Mouse (Mus musculus) liver, embryonic 11.5 days (tissue): ENCODE measurements around the gene Snx19. TPM values are rescaled to one million over a fixed set of nuclear protein-coding genes. Genes with fewer than 3 reads are reported as not detected.

Experiments used
- ATAC-seq: fragments of 200-750 bp; cut with Nextera tagmentation; replicated peaks from 2 replicates; pipeline ENCODE4 v1.8.0; 2017; ENCODE audit warnings: moderate number of reproducible peaks, mild to moderate bottlenecking, moderate TSS enrichment, moderate library complexity; ENCODE audit not compliant: low FRiP score
- DNase-seq: peaks from one replicate; pipeline ENCODE4 v3.0.0-alpha.2; 2017; ENCODE audit warnings: low spot score
- H3K27ac ChIP-seq: fragments of 300-500 bp; sonication (generic); 2 replicates; pipeline ENCODE4 v1.5.1; 2014; ENCODE audit warnings: mild to moderate bottlenecking, low read depth, low read length, control low read depth
- H3K27me3 ChIP-seq: fragments of 300-500 bp; sonication (generic); replicated peaks from 2 replicates; pipeline ENCODE4 v1.6.1; 2014; ENCODE audit warnings: low read length, mixed read lengths; ENCODE audit not compliant: control insufficient read depth, insufficient read depth
- H3K36me3 ChIP-seq: fragments of 300-500 bp; sonication (generic); 2 replicates; pipeline ENCODE4 v1.6.1; 2014; ENCODE audit warnings: mild to moderate bottlenecking, low read length, moderate library complexity, mixed read lengths; ENCODE audit not compliant: control insufficient read depth, insufficient read depth
- H3K4me1 ChIP-seq: fragments of 300-500 bp; sonication (generic); replicated peaks from 2 replicates; pipeline ENCODE4 v1.6.1; 2014; ENCODE audit warnings: low read length, mixed read lengths; ENCODE audit not compliant: control insufficient read depth, insufficient read depth
- H3K4me2 ChIP-seq: fragments of 300-500 bp; sonication (generic); 2 replicates; pipeline ENCODE4 v1.6.1; 2014; ENCODE audit warnings: mild to moderate bottlenecking, control low read depth, moderate library complexity
- H3K4me3 ChIP-seq: fragments of 300-500 bp; sonication (generic); 2 replicates; pipeline ENCODE4 v1.5.1; 2014; ENCODE audit warnings: low read depth, low read length, control low read depth
- H3K9ac ChIP-seq: fragments of 300-500 bp; sonication (generic); 2 replicates; pipeline ENCODE4 v1.6.1; 2014; ENCODE audit warnings: low read depth, low read length, control low read depth
- H3K9me3 ChIP-seq: fragments of 300-500 bp; sonication (generic); 2 replicates; pipeline ENCODE4 v1.6.1; 2016; ENCODE audit warnings: low read length, inconsistent platforms, mixed read lengths; ENCODE audit not compliant: control insufficient read depth
- WGBS: fragments of 180-500 bp; shearing (Covaris S2); extraction: QIAGEN DNeasy Blood & Tissue Kit; methylation state at CpG from one replicate; pipeline ENCODE4 v1.1.7; 2014; 5-methylcytosine and 5-hydroxymethylcytosine counted together
- polyA plus RNA-seq: library from polyadenylated mRNA; unstranded; fragments of >200 nt; fragmentation: Nextera tagmentation; extraction: Ambion mirVana; gene quantifications from 2 replicates; pipeline ENCODE4 v1.2.1, GENCODE M21; 2014

Snx19 gene
- polyA plus RNA-seq, 1 experiment from 2014 or later: 14.2 TPM

DNA sequence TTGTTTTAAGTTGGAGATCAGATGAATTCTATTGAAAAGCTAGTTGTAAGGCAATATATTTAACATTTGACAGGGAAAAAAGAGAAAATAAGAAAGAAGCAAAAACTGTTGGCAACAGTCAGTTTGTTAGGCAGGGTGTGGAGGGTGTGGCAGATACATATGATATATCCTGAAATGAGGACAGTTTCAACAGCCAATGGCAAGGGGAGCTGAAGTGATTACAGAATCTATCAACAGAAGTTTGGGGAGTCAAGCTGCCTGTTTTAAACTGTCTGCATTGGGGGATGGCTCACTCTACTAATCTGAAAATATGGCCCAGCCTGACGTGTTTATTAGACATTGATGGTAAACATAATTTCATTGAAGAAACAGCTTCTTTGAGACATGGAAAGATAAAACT, 61.5 kb downstream of the Snx19 start:
- no peak for ATAC-seq
- no peak for DNase-seq
- Histone ChIP-seq H3K9me3 (no peaks in the 10 kb centered on the region), H3K4me2 (no peak overlapping the region), H3K36me3 (no peaks in the 10 kb centered on the region), H3K27me3 (no peaks in the 10 kb centered on the region), H3K4me1 (no peaks in the 10 kb centered on the region), H3K9ac (no peak overlapping the region), H3K27ac (no peak overlapping the region), H3K4me3 (no peak overlapping the region)
- 84% methylated on average over 1 of the region's 1 CpGs for whole genome bisulfite sequencing

DNA sequence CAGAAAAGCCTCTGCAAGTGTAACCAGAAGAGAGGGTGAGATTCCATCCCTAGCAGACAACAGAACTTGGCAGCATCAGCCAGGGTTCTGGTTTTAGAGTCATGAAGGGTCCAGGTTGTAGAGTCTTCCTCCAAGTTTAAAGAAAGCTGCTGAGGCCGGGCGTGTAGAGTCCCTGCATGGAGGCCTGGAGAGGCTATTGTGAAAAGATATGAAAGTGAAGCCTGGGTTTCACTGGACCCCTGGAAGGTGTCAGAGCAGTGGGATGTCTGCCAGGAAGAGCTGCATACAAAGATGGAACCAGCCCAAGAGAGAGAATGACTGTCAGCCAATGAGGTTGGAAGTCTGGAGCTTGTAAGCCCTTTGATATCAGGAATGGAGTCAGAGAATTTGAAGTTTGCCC, 67.5 kb downstream of the Snx19 start:
- 86% methylated on average over 2 of the region's 2 CpGs for WGBS
- H3K27ac ChIP-seq: no peak overlapping the region
- no peaks in the 10 kb centered on the region for H3K9me3 ChIP-seq
- H3K4me2 ChIP-seq: no peak overlapping the region
- DNase-seq: no peak
- H3K4me3 ChIP-seq: no peak overlapping the region
- H3K27me3 ChIP-seq: no peaks in the 10 kb centered on the region
- no peaks in the 10 kb centered on the region for H3K36me3 ChIP-seq
- no peaks in the 10 kb centered on the region for H3K4me1 ChIP-seq
- no peak overlapping the region for H3K9ac ChIP-seq
- ATAC-seq: no peak

DNA sequence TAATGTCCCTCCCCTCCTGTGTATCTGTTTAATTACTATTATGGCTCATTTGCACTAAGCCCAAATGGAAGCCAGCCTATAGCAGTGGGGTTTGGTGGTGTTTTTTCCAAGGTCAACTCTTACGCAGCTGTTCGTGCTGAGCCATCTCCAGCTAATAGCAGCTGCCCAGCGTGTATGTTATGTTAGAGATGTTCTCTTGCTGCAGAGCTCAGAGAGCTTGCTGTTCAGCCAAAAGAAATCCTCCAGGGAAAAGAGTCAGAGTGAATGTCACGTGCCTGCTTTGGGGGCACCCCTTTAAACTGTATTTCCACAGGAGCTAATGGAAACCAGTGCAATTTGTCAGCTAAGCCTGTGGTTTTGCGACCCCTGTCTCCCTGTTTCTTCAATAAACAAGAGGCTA, 82.1 kb downstream of the Snx19 start:
- Histone ChIP-seq H3K4me3 (no peak overlapping the region), H3K4me1 (no peaks in the 10 kb centered on the region), H3K27me3 (no peaks in the 10 kb centered on the region), H3K9me3 (no peaks in the 10 kb centered on the region), H3K4me2 (no peak overlapping the region), H3K36me3 (no peaks in the 10 kb centered on the region), H3K9ac (no peak overlapping the region), H3K27ac (no peak overlapping the region)
- no peak for DNase-seq
- no peak for ATAC-seq
- 73% methylated on average over 5 of the region's 5 CpGs for WGBS

DNA sequence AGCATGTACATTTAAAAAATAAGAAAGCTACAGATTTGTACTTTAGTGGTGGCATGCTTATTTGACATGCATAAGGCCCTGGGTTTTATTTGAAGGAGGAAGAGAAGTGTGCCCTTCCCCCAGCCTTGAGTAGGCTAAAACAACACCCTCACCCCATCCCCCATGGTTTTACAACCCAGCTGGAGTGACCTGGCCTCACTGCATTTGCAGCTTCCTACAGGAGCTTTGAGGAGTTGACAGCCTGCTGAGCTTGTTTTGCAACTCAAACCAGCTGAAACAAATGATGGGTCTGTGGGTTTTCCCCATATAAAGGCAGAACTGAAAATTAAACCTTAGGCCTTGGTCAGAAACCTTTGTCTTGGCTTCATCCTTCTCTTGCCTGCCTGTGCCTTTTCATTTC, 89.0 kb downstream of the Snx19 start:
- no peaks in the 10 kb centered on the region for H3K4me1 ChIP-seq
- H3K4me2 ChIP-seq: no peak overlapping the region
- H3K9ac ChIP-seq: no peak overlapping the region
- no peaks in the 10 kb centered on the region for H3K36me3 ChIP-seq
- H3K4me3 ChIP-seq: no peak overlapping the region
- no peaks in the 10 kb centered on the region for H3K9me3 ChIP-seq
- H3K27me3 ChIP-seq: no peaks in the 10 kb centered on the region
- H3K27ac ChIP-seq: no peak overlapping the region
- DNase-seq (no peak), ATAC-seq (no peak)
